Mouse (Mus musculus) adrenal gland, postnatal 25 days (tissue): Measurements from ENCODE around the gene Amigo2. TPM values are rescaled to one million over a fixed set of nuclear protein-coding genes. Genes with fewer than 3 reads are reported as not detected.

Experiments used
- DNase-seq: peaks from one replicate; pipeline ENCODE4 v3.0.0; 2021; ENCODE audit warnings: mixed read lengths
- long read RNA-seq: library from polyadenylated mRNA; stranded (forward); transcript quantifications from one replicate; pipeline ENCODE4 v2.0.0, GENCODE M21; 2021
- total RNA-seq: library from RNA; stranded (reverse); gene quantifications from 2 replicates; pipeline ENCODE4 v1.2.3, GENCODE M21; 2021

The Amigo2 gene
- total RNA-seq = 6.1 and 7.4 TPM in 2 replicates
- long read RNA-seq, transcript Amigo2-201 (2 exons, 2,801 nt) = minor isoform, 5 of 30 reads
- long read RNA-seq, transcript Amigo2-202 (1 exons, 2,998 nt) = major isoform, 6 of 30 reads
- long read RNA-seq, partial matches to known transcripts = 0 of 30 reads
- long read RNA-seq, other reads (novel, unspliced or antisense) = 19 of 30 reads

DNA sequence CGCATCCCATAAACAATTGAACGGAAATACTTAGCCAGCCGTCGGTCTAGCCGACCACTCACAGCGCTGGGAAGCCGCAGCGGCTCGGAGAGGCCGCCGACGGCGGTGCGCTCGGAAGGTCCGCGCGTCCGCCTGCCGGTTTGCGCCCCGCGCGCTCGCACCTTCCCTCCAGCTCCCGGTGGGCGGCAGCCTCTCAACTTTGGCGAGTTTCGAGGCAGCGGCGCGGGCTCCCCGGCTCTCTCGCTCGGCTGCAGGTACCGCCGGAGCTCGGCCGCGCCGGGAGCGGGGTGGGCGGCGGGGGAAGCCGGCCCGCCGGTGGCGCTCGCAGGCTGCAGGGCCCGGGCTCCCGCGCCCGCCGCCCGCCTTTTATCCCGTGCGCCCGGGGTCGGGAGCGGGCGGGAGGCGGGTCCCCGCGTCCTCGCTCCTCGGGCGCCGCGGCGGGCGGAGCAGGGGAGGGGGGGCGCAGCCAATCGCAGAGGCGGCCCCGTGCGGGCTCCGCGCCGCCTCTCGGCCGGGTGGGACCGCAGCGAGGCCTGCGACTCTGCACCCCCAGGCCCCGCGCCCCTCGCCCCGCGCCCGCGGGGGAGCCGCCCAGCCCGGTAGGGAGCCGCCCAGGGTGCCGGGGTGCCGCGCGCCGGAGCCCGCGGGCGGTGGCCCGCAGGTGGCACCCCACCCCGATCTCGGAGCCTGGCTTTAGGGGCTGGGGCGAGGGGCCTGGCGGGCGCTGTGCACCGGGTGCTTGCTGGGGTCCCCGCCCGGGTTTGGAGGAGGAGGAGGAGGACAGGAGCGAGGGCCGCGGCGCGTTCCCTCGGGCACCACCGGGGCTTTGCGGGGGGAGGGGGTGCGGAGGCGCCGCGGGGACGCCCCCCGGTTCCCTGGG, at the start of gene Amigo2, which contains the start of gene Pced1b:
TSS of gene Amigo2 (minus strand) at position 377 of the 880 bp plus-strand sequence.
TSS of gene Pced1b (plus strand) at position 197 of the 880 bp plus-strand sequence.
- DNase-seq = peak; percentile 82

- DNase-seq = peak; percentile 53
These were observed 44.4 kb upstream of the Amigo2 start for GRCm38 (mm10) chr15:97291291-97292050.

- DNase-seq = no peak
These were observed 43.3 kb upstream of the Amigo2 start for GRCm38 (mm10) chr15:97290351-97290750.

GRCm38 (mm10) chr15:97289176-97289575, 42.1 kb upstream of the Amigo2 start:
- DNase-seq = no peak

DNA sequence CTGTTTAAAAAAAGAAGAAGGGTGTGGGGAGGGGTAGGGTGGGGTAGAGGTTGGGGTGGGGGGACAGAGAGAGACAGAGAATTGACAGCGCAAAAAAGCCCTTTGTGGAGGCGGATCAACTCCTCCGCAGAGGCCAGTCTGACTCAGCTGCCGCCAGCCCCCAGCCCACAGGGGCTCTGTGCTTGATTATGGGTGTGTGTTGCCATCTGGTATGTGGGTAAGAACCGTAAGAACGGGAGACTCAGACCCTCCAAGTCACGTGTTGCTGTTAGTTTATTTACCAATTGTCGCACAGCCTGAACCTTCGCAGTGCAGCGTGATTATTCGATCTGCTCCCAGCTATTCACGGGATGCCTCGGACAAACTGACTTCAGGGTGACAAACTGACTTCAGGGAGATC, 41.6 kb upstream of the Amigo2 start:
- no peak for DNase-seq

DNA sequence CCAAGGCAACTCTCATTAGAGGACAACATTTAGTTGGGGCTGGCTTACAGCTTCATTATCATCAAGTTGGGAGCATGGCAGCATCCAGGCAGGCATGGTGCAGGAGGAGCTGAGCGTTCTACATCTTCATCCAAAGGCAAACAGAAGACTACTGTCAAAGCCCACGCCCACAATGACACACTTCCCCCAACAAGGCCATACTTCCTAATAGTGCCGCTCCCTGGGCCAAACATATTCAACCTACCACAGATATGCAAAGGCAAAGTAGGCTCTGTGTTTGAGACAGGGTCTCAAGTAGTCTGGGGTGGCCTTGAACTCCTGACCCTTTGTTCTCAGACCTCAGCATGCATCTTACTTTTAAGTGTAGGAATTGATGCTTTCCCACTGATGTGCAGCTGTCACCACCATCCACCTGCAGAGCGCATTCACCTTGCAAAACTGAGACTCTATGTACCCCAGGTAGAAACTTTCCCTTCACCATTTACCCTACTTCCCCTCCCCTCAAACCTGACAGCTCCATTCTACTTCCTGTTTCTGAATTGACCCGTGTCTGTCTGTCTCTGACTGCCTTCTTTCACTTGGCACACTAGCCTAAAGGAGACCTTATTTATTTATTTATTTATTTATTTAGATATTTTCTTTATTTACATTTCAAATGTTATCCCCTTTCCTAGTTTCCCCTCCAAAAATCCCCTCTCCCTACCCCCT, 40.5 kb upstream of the Amigo2 start:
- DNase-seq = no peak

DNA sequence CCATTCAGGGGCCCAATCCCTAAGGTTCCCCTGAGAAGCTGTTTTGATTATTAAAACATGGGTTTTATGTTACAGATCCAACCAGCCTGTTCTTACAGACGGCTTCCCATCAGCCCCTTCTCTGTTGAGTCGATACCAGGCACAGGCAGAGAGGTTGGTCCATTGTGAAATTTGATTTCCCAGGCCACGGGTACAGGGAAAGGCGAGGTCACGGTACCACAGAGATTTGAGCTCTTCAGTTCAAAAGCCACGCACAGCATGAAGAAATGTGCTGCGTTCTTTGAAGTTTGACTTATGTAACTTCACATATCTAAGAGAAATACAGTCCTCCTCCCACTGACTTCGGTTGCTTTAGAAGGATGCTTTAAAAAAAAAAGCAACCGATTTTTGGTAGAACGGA, 39.6 kb upstream of the Amigo2 start:
- DNase-seq = no peak

- no peak for DNase-seq
These were observed 38.7 kb upstream of the Amigo2 start for GRCm38 (mm10) chr15:97285665-97286212.

GRCm38 (mm10) chr15:97284201-97284600, 37.1 kb upstream of the Amigo2 start:
- DNase-seq = no peak

DNA sequence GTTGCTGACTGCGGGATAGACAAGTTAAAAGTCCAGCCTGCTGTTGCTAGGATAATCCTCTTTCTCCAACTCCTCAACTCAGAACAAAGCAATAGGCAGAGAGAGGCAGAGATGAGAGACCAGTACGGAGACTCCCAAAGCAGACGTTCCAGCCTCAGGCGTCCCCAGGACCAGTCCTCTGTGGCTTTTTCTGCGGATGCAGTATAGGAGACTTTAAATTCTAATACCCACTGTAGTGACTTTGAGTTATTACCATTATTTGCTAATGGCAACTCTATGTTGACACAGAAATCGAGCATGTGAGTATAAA, 35.4 kb upstream of the Amigo2 start:
- no peak for DNase-seq

DNA sequence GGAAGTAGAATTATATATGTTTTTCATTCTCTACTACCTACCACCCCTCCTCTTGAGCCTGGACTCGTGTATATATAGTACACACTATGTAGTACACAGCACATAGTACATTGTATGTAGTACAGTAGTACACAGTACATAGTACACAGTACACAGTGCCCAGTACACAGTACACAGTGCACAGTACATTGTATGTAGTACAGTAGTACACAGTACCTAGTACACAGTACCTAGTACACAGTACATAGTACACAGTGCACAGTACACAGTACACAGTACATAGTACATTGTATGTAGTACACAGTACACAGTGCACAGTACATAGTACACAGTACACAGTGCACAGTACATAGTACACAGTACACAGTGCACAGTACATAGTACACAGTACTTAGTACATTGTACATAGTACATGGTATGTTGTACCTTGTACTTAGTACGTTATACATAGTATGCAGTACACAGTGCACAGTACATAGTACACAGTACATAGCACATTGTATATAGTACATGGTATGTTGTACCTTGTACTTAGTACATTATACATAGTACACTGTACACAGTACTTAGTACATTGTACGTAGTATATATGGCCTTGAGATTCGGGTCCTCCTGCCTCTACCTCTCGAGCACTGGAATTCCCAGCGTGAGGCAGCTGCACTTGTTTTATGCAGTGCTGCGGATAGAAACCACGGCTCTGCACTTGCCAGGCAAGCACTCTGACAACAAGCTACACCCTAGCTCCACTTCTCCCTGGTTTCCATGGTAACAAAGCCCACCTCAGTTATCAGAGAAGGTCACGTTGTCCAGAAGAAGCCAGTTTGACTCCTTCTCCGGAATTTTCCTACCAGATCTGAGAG, 34.9 kb upstream of the Amigo2 start:
- no peak for DNase-seq

DNA sequence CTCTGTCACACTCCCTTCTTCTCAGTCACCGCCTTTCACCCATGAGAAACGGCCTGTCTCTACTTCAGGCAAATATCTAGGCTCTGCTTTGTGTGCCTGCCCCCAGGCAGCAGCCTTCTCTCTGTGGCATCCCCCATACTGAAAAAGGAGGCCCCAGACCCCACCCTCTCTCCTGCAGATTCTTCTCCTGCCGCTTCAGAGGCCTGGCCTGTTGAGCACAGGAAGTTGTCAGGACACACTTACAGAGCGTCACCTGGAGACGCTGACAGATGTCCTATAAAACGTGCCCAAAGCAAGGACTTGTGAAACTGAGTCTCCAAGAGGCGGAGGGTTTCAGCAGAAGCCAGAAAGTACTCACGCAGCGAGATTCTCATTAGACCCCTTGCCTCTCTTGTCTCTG, 33.7 kb upstream of the Amigo2 start:
- DNase-seq = no peak

- no peak for DNase-seq
These were observed 33.0 kb upstream of the Amigo2 start for GRCm38 (mm10) chr15:97280131-97280530.

DNA sequence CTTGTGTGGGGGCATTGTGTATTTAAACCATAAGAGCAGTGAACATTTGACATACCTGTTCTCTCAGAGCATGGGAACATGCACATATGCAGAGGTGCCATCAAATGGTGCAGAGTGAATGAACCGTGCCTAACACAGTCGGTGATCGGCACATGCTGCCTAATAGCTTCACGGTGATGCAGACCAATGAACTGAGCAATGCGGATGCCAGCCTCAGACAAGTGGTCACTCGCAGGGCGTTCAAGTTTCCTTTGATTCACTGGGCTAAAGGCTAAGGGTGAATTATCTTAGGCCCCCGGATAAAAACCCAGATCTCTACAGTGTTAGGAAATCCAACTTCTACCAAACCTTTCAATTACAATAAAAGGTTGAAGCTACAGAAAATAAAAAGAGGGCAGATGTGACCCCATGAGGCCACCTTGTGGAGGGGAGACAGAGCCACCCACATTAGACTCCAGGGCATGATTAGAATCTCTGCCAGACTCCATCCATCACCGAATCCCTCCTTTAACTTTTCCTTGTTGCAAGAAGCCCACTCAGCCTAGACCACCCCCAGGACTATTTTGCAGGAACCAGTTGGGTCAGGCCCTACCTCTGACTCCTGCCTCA, 31.4 kb upstream of the Amigo2 start:
- no peak for DNase-seq

- DNase-seq = no peak
These were observed 30.2 kb upstream of the Amigo2 start for GRCm38 (mm10) chr15:97277328-97277727.

DNA sequence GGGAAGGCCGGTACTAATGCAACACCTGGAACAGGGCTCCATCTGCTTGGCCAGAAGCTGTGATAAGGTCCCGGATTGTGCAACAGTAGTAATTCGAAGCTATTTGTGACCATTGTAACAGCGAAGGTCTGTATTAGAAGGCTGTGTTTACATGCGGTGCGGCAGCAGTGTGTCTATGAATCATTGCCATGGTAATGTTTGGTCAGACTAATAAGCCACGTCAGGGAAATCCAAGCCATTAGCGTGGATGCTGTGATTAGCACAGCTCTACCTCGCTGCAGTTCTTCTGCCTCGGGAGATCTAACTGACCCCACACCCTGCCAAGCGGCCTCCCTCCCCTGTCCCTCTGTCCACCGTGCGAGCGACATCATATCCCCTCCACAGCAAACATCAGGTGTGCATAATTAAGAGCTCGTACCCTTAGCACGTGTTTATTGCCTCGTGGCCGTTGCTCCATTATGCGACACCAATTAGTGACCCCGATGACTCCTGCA, 29.6 kb upstream of the Amigo2 start:
- no peak for DNase-seq

DNA sequence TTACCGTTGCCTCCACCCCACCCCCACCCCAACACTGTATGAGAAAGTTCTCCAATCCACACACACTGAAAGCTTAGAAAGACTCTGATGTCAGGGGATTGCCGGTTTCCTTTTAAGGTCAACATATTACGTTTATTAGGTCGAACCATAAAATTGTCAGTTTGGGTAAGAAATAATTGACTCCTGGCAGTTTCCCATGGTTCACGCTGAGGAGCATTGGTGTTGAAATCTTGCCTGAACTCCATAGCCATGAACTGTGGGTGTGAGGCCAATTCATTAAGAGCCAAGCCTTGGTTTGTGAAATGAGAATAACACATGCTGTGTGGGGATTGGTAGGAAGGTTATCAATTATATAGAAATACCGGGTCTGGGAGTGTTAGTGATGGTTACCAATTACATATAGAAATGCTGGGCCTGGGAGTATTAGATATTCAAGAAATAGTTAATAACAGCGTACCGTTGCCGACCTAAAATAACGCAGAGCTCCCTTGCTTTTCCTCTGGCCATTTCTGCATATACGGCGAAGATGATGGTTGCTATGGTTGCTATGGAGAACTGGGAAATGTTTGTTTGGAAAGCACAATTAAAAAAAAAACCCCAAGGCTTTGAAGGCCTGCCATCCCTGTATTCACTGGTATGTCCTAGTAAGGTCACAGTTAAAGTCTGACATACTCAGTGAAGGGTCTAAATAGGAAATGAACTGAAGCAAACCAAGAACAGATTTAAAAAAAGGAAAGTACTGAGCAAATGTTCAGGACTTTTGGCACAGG, 28.7 kb upstream of the Amigo2 start:
- DNase-seq = no peak

DNA sequence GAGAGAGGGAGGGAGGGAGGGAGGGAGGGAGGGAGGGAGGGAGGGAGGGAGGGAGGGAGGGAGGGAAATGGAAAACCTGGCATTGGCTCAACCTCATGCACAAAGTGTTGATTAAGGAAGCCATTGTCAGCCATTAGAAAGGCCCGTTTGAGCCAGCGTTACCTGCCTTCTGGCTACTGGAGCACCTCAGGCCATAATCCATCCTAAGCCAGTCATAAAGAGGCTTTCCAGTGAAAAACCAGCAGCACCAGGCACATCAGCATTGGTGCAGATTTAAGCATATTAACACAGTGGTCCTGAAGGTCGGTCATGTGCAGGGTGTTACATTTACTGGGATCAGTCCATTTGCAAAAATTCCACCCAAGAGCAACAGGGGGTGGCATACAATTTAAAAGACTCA, 25.7 kb upstream of the Amigo2 start:
- no peak for DNase-seq

DNA sequence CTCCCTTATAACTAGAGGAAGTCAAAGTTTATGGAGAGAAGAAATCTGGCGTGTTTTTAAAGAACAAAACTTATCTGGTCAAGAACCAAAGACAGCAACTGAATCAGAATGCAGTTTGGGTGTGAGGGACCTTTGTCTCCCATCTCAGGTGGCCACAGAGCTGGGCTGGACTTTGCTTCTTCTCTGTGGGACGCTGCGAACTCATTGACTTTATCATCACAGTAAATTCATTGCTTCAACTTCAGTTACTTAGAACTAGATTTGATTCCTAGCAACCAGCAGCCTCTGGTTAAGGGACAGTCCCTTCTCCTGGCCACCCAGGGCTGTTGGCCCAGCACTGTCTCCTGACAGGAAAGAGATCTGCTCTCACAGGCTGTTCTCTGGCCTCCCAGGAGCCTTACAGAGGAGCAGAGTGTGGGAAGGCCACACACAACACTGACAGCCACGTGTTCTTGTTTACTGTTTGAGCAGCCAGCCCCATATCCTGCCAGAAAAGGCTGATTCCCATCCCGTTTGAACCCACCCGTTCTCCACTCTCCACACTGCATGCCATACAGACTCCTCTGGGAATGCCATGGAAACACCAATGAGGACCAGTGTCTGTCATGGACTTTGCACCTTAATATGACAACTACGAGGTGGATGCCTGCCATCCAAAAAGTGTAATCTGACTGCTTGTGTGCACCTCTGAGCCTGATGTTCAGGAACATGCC, 25.1 kb upstream of the Amigo2 start:
- no peak for DNase-seq
